Mouse (Mus musculus) ES-E14 (cell line): ENCODE data around the gene Unc5b. TPM values are rescaled to one million over a fixed set of nuclear protein-coding genes. Genes with fewer than 3 reads are reported as not detected.

Source experiments
- DNase-seq: peaks from one replicate; pipeline ENCODE4 v3.0.0-alpha.2; 2013; ENCODE audit warnings: low read depth, low spot score
- H3K27ac ChIP-seq: 2 replicates; pipeline ENCODE4 v1.5.1; 2012; ENCODE audit warnings: low read depth, mild to moderate bottlenecking, low read length, moderate library complexity, mixed read lengths; ENCODE audit not compliant: poor library complexity, insufficient read depth, severe bottlenecking
- H3K36me3 ChIP-seq: 2 replicates; pipeline ENCODE4 v1.6.1; 2012; ENCODE audit warnings: mild to moderate bottlenecking, low read length, moderate library complexity, mixed read lengths; ENCODE audit not compliant: control insufficient read depth, poor library complexity, insufficient read depth, severe bottlenecking
- H3K4me1 ChIP-seq, 2 experiments: fragments of 150-350 bp in 1 of 2; sonication (generic) in 1 of 2; 2 replicates each; pipeline ENCODE4 v1.6.1; 2012; ENCODE audit warnings: low read length in 2 of 2, mild to moderate bottlenecking in 1 of 2, mixed read lengths in 1 of 2; ENCODE audit not compliant: control insufficient read depth in 2 of 2, insufficient read depth in 2 of 2, poor library complexity in 1 of 2
- H3K4me3 ChIP-seq, 2 experiments: fragments of 150-350 bp in 1 of 2; sonication (generic) in 1 of 2; 2 replicates each; pipeline ENCODE4 v1.5.1; 2012; ENCODE audit warnings: low read length in 2 of 2, low read depth in 1 of 2, mild to moderate bottlenecking in 1 of 2, mixed read lengths in 1 of 2; ENCODE audit not compliant: insufficient read depth in 1 of 2, poor library complexity in 1 of 2, severe bottlenecking in 1 of 2
- H3K9ac ChIP-seq: 2 replicates; pipeline ENCODE4 v1.6.1; 2012; ENCODE audit warnings: low read depth, mild to moderate bottlenecking, low read length, mixed read lengths; ENCODE audit not compliant: poor library complexity, insufficient read depth, severe bottlenecking
- H3K9me3 ChIP-seq: fragments of 150-350 bp; sonication (generic); 2 replicates; pipeline ENCODE4 v1.6.1; 2012; ENCODE audit warnings: low read depth, mild to moderate bottlenecking, low read length; ENCODE audit not compliant: control insufficient read depth, insufficient read depth
- CHD2 ChIP-seq: IDR thresholded peaks from 2 replicates; pipeline ENCODE4 v1.6.1; 2014; ENCODE audit warnings: mild to moderate bottlenecking, low read depth, low read length, inconsistent platforms
- HCFC1 ChIP-seq: IDR thresholded peaks from 2 replicates; pipeline ENCODE4 v1.6.1; 2012; ENCODE audit warnings: low read length, inconsistent platforms, borderline replicate concordance; ENCODE audit not compliant: insufficient read depth
- MAFK ChIP-seq: IDR thresholded peaks from 2 replicates; pipeline ENCODE4 v1.6.1; 2014; ENCODE audit warnings: mild to moderate bottlenecking, low read depth, low read length, inconsistent platforms; ENCODE audit not compliant: insufficient read depth
- ZC3H11A ChIP-seq: IDR thresholded peaks from 2 replicates; pipeline ENCODE4 v1.6.1; 2012; ENCODE audit warnings: low read depth, mild to moderate bottlenecking, inconsistent platforms, low read length, borderline replicate concordance
- ZNF384 ChIP-seq: IDR thresholded peaks from 2 replicates; pipeline ENCODE4 v1.6.1; 2012; ENCODE audit warnings: low read depth, low read length, inconsistent platforms
- in situ Hi-C, 2 experiments: fragments of 600-800 bp; cut with MboI; formaldehyde crosslinking; loops; one replicate each; pipeline ENCODE4 v1.15.1; 2025; ENCODE audit warnings: low sequenced_read_pairs in 2 of 2, inconsistent platforms in 1 of 2; ENCODE audit not compliant: unreplicated experiment in 2 of 2
- total RNA-seq: library from RNA; depleted of rRNA; stranded (reverse); fragments of 300-350 nt; gene quantifications from 2 replicates; pipeline ENCODE4 v1.2.3, GENCODE M21; 2012

Gene Unc5b
- total RNA-seq, 1 experiment, result 82.0 TPM

DNA sequence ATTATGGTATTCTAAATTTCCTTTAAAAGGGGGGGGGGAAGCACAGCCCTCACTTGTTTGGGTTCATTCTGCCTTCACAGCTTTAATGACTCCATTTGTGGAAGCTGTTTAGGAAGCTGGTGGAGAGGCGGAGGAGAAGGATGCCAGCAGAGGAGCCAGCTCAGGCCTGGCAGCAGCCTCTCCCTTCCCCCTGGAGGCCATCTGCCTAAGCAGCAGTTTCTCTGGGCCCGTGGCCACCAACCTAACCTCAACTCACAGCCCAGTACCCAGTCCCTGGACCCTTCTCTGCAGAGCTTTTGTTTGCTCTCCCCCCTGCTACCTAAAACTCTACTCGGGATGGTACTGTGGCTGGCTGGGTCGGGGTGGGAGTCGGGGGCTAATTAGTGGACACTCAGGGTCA, 4.1 kb downstream of the Unc5b start:
- H3K4me1 ChIP-seq, result peaks cover 8 to 38% of the 10 kb centered on the region in 2 experiments
- in situ Hi-C loops, result loop anchor here in 1 of 2 experiments (10.0 kb wide), 1 partner anchor 318 kb away; the partner anchor contains the start of gene Sgpl1
- H3K4me3 ChIP-seq, result peak overlapping the region; percentile 49 to 76
- no peaks in the 10 kb centered on the region for H3K9me3 ChIP-seq
- H3K9ac ChIP-seq, result no peak overlapping the region
- H3K27ac ChIP-seq, result no peak overlapping the region
- TF ChIP-seq CHD2 (no peak), ZNF384 (no peak), MAFK (no peak), HCFC1 (no peak), ZC3H11A (no peak)
- H3K36me3 ChIP-seq, result no peaks in the 10 kb centered on the region
- DNase-seq, result no peak

DNA sequence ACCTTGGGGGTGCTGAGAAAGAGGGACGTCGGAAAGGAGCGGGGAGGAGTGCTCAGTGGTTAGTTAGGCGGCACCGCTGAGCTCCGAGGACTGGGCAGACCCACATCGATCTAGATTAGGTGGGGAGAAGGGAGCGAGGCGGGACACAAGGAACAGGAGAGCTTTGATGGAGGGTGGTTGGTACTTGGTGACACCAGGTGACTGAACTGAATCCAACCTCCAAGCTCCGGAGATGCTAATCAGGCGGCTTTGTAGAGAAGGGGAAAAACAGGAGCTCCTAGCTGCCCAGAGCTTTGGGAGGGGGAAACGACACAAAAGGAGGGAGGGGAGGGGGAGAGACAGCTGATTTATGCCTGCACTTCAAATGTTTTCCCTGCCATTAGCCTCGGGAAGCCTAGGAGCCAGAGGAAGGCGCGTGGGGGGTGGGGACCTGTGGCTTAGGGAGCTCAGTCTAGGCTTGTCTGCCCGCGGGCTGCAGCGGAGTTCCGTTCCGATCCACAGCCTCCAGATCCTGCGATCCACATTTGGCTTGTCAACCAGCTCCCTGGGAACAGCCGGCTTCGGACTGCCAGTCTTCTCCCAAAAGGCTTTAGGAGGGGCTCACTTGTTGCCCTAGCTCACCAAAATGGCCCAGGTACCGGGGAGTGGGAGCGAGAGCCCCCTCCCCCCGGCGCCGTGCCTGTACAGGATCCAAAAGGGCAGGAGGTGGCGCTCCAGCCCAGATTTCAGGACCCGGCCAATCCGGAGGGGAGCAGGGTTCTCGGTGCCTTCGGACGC, 4.7 kb downstream of the Unc5b start:
- no peak for TF ChIP-seq ZNF384
- Histone ChIP-seq H3K4me3 (peak overlapping the region; percentile 49 to 76), H3K9me3 (no peaks in the 10 kb centered on the region), H3K36me3 (no peaks in the 10 kb centered on the region), H3K9ac (peak overlapping the region; percentile 53; the same call in 1 of the 2 replicates), H3K4me1 (peaks cover 8 to 39% of the 10 kb centered on the region in 2 experiments), H3K27ac (peak overlapping the region; percentile 33; the same call in 1 of the 2 replicates)
- peak; percentile 86 for DNase-seq
- in situ Hi-C loops, result loop anchor here in 1 of 2 experiments (10.0 kb wide), 1 partner anchor 318 kb away; the partner anchor contains the start of gene Sgpl1

GRCm38 (mm10) chr10:60825955-60826354, 5.4 kb downstream of the Unc5b start:
- DNase-seq, result no peak
- Histone ChIP-seq H3K4me1 (peaks cover 8 to 39% of the 10 kb centered on the region in 2 experiments), H3K9me3 (no peaks in the 10 kb centered on the region), H3K9ac (0 out of 2 replicates have a peak overlapping the region, but pooled peaks have one; percentile 7), H3K4me3 (peak overlapping the region; percentile 49 to 76; a peak in 3 of 4 replicates), H3K27ac (no peak overlapping the region), H3K36me3 (no peaks in the 10 kb centered on the region)
- TF ChIP-seq ZNF384, result no peak
- TF ChIP-seq CHD2, result no peak
- in situ Hi-C loops, result loop anchor here in 1 of 2 experiments (10.0 kb wide), 1 partner anchor 319 kb away; the partner anchor contains the start of gene Sgpl1

- H3K4me1 ChIP-seq, result peaks cover 2 to 43% of the 10 kb centered on the region in 2 experiments; a peak in 3 of 4 replicates
- H3K9me3 ChIP-seq, result no peaks in the 10 kb centered on the region
- in situ Hi-C loops, result loop anchor here in 1 of 2 experiments (10.0 kb wide), 1 partner anchor 321 kb away; the partner anchor contains the start of gene Sgpl1
- no peak overlapping the region for H3K9ac ChIP-seq
- no peak for TF ChIP-seq HCFC1
- no peak for TF ChIP-seq ZNF384
- no peak for TF ChIP-seq CHD2
- no peak for TF ChIP-seq ZC3H11A
- no peak for TF ChIP-seq MAFK
- no peaks in the 10 kb centered on the region for H3K36me3 ChIP-seq
- no peak overlapping the region for H3K27ac ChIP-seq
- H3K4me3 ChIP-seq, result no peak overlapping the region
- no peak for DNase-seq
Measured at GRCm38 (mm10) chr10:60823744-60824143, 7.6 kb downstream of the Unc5b start.
